Mouse (Mus musculus): ENCODE measurements at regions not wholly inside any gene's neighbourhood (a gene's known extent, or its start where the extent isn't known, plus 50 kb on each side); places are given as distances from the start of the nearest gene placed in this dataset.
"Not testable (repeated sequence)": the region's sequence is repeated elsewhere in the genome, so short reads cannot be mapped to it uniquely, and the experiment has no call there.

- H3K27me3 ChIP-seq (ENCODE audit: insufficient read depth, low read length) = no peaks in the 10 kb centered on the region
- H3K9me3 ChIP-seq (ENCODE audit: low read length) = no peaks in the 10 kb centered on the region
- H3K36me3 ChIP-seq (ENCODE audit: insufficient read depth, low read length) = no peaks in the 10 kb centered on the region
- H3K4me3 ChIP-seq (replicated peaks; ENCODE audit: low read length) = no peak overlapping the region
- TF ChIP-seq NANOG (IDR thresholded peaks at IDR 0.05; ENCODE audit: borderline replicate concordance, low read length) (no peak), CTCF (conservative IDR thresholded peaks at IDR 0.05; ENCODE audit: low read length) (peak; percentile 52), POU5F1 (IDR thresholded peaks at IDR 0.05; ENCODE audit: borderline replicate concordance, low read length) (no peak)
- H3K4me1 ChIP-seq (replicated peaks; ENCODE audit: low read depth, low read length) = no peaks in the 10 kb centered on the region
Observed at GRCm38 (mm10) chr1:117354624-117355023, 342.3 kb upstream of the Gm28363 start.

GRCm38 (mm10) chr1:117356418-117357194, 340.3 kb upstream of the Gm28363 start:
- H3K27me3 ChIP-seq (ENCODE audit: insufficient read depth, low read length) = no peaks in the 10 kb centered on the region
- H3K9me3 ChIP-seq (ENCODE audit: low read length) = no peaks in the 10 kb centered on the region
- no peaks in the 10 kb centered on the region for H3K4me1 ChIP-seq (replicated peaks; ENCODE audit: low read depth, low read length)
- no peak overlapping the region for H3K4me3 ChIP-seq (replicated peaks; ENCODE audit: low read length)
- TF ChIP-seq POU5F1 (IDR thresholded peaks at IDR 0.05; ENCODE audit: borderline replicate concordance, low read length) (no peak), NANOG (IDR thresholded peaks at IDR 0.05; ENCODE audit: borderline replicate concordance, low read length) (no peak), CTCF (conservative IDR thresholded peaks at IDR 0.05; ENCODE audit: low read length) (no peak)
- H3K36me3 ChIP-seq (ENCODE audit: insufficient read depth, low read length) = no peaks in the 10 kb centered on the region

GRCm38 (mm10) chr1:117364066-117364465, 332.9 kb upstream of the Gm28363 start:
- Histone ChIP-seq H3K27me3 (ENCODE audit: insufficient read depth, low read length) (no peaks in the 10 kb centered on the region), H3K4me3 (replicated peaks; ENCODE audit: low read length) (no peak overlapping the region), H3K9me3 (ENCODE audit: low read length) (peaks cover 18% of the 10 kb centered on the region), H3K4me1 (replicated peaks; ENCODE audit: low read depth, low read length) (no peaks in the 10 kb centered on the region), H3K36me3 (ENCODE audit: insufficient read depth, low read length) (no peaks in the 10 kb centered on the region)
- no peak for TF ChIP-seq POU5F1 (IDR thresholded peaks at IDR 0.05; ENCODE audit: borderline replicate concordance, low read length)
- TF ChIP-seq CTCF (conservative IDR thresholded peaks at IDR 0.05; ENCODE audit: low read length) = no peak
- no peak for TF ChIP-seq NANOG (IDR thresholded peaks at IDR 0.05; ENCODE audit: borderline replicate concordance, low read length)

- Histone ChIP-seq H3K9me3 (ENCODE audit: low read length) (no peaks in the 10 kb centered on the region), H3K36me3 (ENCODE audit: insufficient read depth, low read length) (no peaks in the 10 kb centered on the region), H3K4me3 (replicated peaks; ENCODE audit: low read length) (no peak overlapping the region), H3K4me1 (replicated peaks; ENCODE audit: low read depth, low read length) (no peaks in the 10 kb centered on the region), H3K27me3 (ENCODE audit: insufficient read depth, low read length) (no peaks in the 10 kb centered on the region)
- TF ChIP-seq NANOG (IDR thresholded peaks at IDR 0.05; ENCODE audit: borderline replicate concordance, low read length) (no peak), CTCF (conservative IDR thresholded peaks at IDR 0.05; ENCODE audit: low read length) (peak; percentile 35)
Observed at GRCm38 (mm10) chr1:117412349-117412748, 284.6 kb upstream of the Gm28363 start.

- no peaks in the 10 kb centered on the region for H3K27me3 ChIP-seq (ENCODE audit: insufficient read depth, low read length)
- H3K36me3 ChIP-seq (ENCODE audit: insufficient read depth, low read length) = peaks cover 3% of the 10 kb centered on the region; the same call in 1 of the 2 replicates
- TF ChIP-seq CTCF (conservative IDR thresholded peaks at IDR 0.05; ENCODE audit: low read length) (no peak), NANOG (IDR thresholded peaks at IDR 0.05; ENCODE audit: borderline replicate concordance, low read length) (peak; percentile 30; the same call in 1 of the 2 replicates), POU5F1 (IDR thresholded peaks at IDR 0.05; ENCODE audit: borderline replicate concordance, low read length) (no peak)
- H3K9me3 ChIP-seq (ENCODE audit: low read length) = peaks cover 49% of the 10 kb centered on the region
- no peak overlapping the region for H3K4me3 ChIP-seq (replicated peaks; ENCODE audit: low read length)
- H3K4me1 ChIP-seq (replicated peaks; ENCODE audit: low read depth, low read length) = 0 out of 2 replicates have a peak, but pooled peaks cover 3% of the 10 kb centered on the region
Observed at GRCm38 (mm10) chr1:117457736-117458135, 239.2 kb upstream of the Gm28363 start.

- not testable (repeated sequence) for H3K4me1 ChIP-seq (replicated peaks; ENCODE audit: low read depth, low read length); H3K36me3 ChIP-seq (ENCODE audit: insufficient read depth, low read length); H3K4me3 ChIP-seq (replicated peaks; ENCODE audit: low read length); H3K27me3 ChIP-seq (ENCODE audit: insufficient read depth, low read length)
- peaks cover 53% of the 10 kb centered on the region for H3K9me3 ChIP-seq (ENCODE audit: low read length)
Observed at GRCm38 (mm10) chr1:117458156-117458850, 238.6 kb upstream of the Gm28363 start.

- not testable (repeated sequence) for H3K4me3 ChIP-seq (replicated peaks; ENCODE audit: low read length); H3K4me1 ChIP-seq (replicated peaks; ENCODE audit: low read depth, low read length); H3K36me3 ChIP-seq (ENCODE audit: insufficient read depth, low read length); H3K27me3 ChIP-seq (ENCODE audit: insufficient read depth, low read length)
- peaks cover 58% of the 10 kb centered on the region for H3K9me3 ChIP-seq (ENCODE audit: low read length)
Observed at GRCm38 (mm10) chr1:117459126-117459525, 237.8 kb upstream of the Gm28363 start.

- Histone ChIP-seq H3K36me3 (ENCODE audit: insufficient read depth, low read length) (no peaks in the 10 kb centered on the region), H3K27me3 (ENCODE audit: insufficient read depth, low read length) (no peaks in the 10 kb centered on the region), H3K4me1 (replicated peaks; ENCODE audit: low read depth, low read length) (peaks cover 8% of the 10 kb centered on the region; the same call in 1 of the 2 replicates), H3K4me3 (replicated peaks; ENCODE audit: low read length) (no peak overlapping the region), H3K9me3 (ENCODE audit: low read length) (no peaks in the 10 kb centered on the region)
- TF ChIP-seq CTCF (conservative IDR thresholded peaks at IDR 0.05; ENCODE audit: low read length) = no peak
- no peak for TF ChIP-seq POU5F1 (IDR thresholded peaks at IDR 0.05; ENCODE audit: borderline replicate concordance, low read length)
- no peak for TF ChIP-seq NANOG (IDR thresholded peaks at IDR 0.05; ENCODE audit: borderline replicate concordance, low read length)
Observed at GRCm38 (mm10) chr1:117490176-117490575, 206.8 kb upstream of the Gm28363 start.

- TF ChIP-seq CTCF (conservative IDR thresholded peaks at IDR 0.05; ENCODE audit: low read length) (no peak), POU5F1 (IDR thresholded peaks at IDR 0.05; ENCODE audit: borderline replicate concordance, low read length) (no peak), NANOG (IDR thresholded peaks at IDR 0.05; ENCODE audit: borderline replicate concordance, low read length) (no peak)
- Histone ChIP-seq H3K27me3 (ENCODE audit: insufficient read depth, low read length) (no peaks in the 10 kb centered on the region), H3K4me1 (replicated peaks; ENCODE audit: low read depth, low read length) (no peaks in the 10 kb centered on the region), H3K4me3 (replicated peaks; ENCODE audit: low read length) (no peak overlapping the region), H3K36me3 (ENCODE audit: insufficient read depth, low read length) (no peaks in the 10 kb centered on the region), H3K9me3 (ENCODE audit: low read length) (no peaks in the 10 kb centered on the region)
Observed at GRCm38 (mm10) chr1:117497003-117497402, 199.9 kb upstream of the Gm28363 start.
